Mouse (Mus musculus) CD4-positive, CD25-positive, alpha-beta regulatory T cell, adult 4 months (primary cell): Measurements from ENCODE around the gene Dcaf7. TPM values are rescaled to one million over a fixed set of nuclear protein-coding genes. Genes with fewer than 3 reads are reported as not detected.

Experiments used
- polyA plus RNA-seq, 2 experiments: library from polyadenylated mRNA; unstranded; fragments of 100-300 nt; shearing (Covaris generic); gene quantifications; one replicate each; pipeline ENCODE4 v1.2.1; 2017

The Dcaf7 gene
- polyA plus RNA-seq, 2 experiments from 2014 or later: 23.9 to 26.4 TPM

Other genes starting within 250 kb of the Dcaf7 start
- 1 to 10 TPM in 1 of 2 experiments, under 1 TPM in 1; 0.48 to 1.7 TPM for gene Cyb561, start 83.5 kb upstream of the Dcaf7 start, polyA plus RNA-seq
- gene Ace, start 68.9 kb upstream of the Dcaf7 start, polyA plus RNA-seq: not detected
- gene Ace3, start 42.2 kb upstream of the Dcaf7 start, polyA plus RNA-seq: not detected
- under 1 TPM in 1 of 2 experiments, not detected in 1; 0.18 TPM for gene Kcnh6, start 28.7 kb upstream of the Dcaf7 start, polyA plus RNA-seq
- gene Taco1, start 29.2 kb downstream of the Dcaf7 start, polyA plus RNA-seq: 10 to 100 TPM in 1 of 2 experiments, 1 to 10 TPM in 1; 7.4 to 18.0 TPM
- gene Map3k3, start 47.7 kb downstream of the Dcaf7 start, polyA plus RNA-seq: 10 to 100 TPM; 30.1 to 37.1 TPM
- gene Gm10840, start 124.0 kb downstream of the Dcaf7 start, polyA plus RNA-seq: not detected
- gene Limd2, start 124.0 kb downstream of the Dcaf7 start, polyA plus RNA-seq: 100 to 1,000 TPM; 597 to 715 TPM
- gene Strada, start 165.3 kb downstream of the Dcaf7 start, polyA plus RNA-seq: 10 to 100 TPM; 34.5 to 40.0 TPM
- gene Ccdc47, start 179.5 kb downstream of the Dcaf7 start, polyA plus RNA-seq: 10 to 100 TPM; 92.6 to 96.6 TPM
- gene Ddx42, start 180.1 kb downstream of the Dcaf7 start, polyA plus RNA-seq: 100 to 1,000 TPM in 1 of 2 experiments, 10 to 100 TPM in 1; 84.7 to 135 TPM
- gene Ftsj3, start 219.2 kb downstream of the Dcaf7 start, polyA plus RNA-seq: 10 to 100 TPM; 52.9 to 85.8 TPM
- gene Psmc5, start 219.3 kb downstream of the Dcaf7 start, polyA plus RNA-seq: 100 to 1,000 TPM; 161 to 197 TPM
- gene Smarcd2, start 236.1 kb downstream of the Dcaf7 start, polyA plus RNA-seq: 10 to 100 TPM; 12.3 to 23.7 TPM
- gene Tcam1, start 239.8 kb downstream of the Dcaf7 start, polyA plus RNA-seq: under 1 TPM; 0.39 TPM